Mouse (Mus musculus) gastrocnemius, postnatal 4 days (tissue): ENCODE measurements at regions not wholly inside any gene's neighbourhood (a gene's known extent, or its start where the extent isn't known, plus 50 kb on each side); places are given as distances from the start of the nearest gene placed in this dataset.

Source experiments
- DNase-seq, 2 experiments: peaks; one replicate each; pipeline ENCODE4 v3.0.0; 2021 to 2022; ENCODE audit warnings: low spot score in 2 of 2, mixed read lengths in 2 of 2

DNA sequence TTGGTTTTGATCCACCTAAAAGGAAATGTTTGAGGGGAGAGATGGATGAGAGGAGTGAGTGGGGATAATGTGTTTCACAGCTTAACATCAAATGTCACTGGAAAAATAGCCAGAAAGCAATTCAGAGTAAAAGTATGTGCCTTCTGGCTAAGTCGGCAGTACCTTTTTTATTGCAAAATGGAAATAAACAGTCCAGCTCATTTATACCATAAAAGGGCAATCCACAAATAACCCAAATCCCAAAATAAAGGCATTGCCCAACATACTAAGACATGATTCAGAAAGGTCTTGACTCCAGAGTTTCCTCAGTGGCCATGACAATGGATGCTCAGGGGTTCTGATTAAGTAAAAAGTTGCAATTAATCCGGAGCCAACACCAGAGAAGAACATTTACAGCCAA lies 208.0 kb upstream of the Thbs1 start:
- no peak for DNase-seq

DNA sequence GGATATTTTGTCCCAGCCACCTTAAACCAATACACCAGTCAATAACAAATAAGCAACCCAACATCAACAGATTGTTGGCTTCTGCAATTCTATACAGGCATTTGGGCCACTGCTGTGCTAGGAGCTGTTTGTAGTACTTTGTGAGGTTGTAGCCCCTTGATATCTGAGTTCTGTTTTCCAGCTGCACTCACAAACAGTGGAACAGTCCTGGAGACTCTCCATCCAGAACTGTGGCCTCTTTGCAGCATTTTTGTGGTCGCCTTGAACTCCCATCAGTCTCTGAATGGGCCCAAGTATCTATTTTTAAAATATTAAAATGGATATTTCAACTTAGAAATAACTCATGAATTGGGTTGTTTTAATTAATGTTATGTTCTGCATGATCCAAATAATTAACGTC lies 205.2 kb upstream of the Thbs1 start:
- DNase-seq = no peak

DNA sequence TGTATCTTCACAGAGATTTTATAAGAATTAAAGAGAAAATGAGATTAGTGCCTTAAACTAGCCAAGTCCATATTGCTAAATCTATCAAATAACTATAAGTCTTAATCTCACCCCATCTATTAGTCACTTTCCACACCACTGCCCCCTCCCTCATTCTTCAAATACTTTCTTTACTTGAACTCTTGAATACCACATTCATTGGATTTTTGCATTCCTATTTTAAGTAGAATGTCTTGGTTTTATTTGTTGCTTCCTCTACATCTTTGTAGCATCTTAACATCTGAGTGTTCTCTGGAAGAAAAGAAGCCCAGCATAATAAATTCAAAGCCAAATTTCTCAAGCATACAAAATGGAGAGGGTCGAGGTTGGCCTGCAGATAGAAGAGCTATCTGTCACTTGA lies 200.9 kb upstream of the Thbs1 start:
- DNase-seq = no peak

DNA sequence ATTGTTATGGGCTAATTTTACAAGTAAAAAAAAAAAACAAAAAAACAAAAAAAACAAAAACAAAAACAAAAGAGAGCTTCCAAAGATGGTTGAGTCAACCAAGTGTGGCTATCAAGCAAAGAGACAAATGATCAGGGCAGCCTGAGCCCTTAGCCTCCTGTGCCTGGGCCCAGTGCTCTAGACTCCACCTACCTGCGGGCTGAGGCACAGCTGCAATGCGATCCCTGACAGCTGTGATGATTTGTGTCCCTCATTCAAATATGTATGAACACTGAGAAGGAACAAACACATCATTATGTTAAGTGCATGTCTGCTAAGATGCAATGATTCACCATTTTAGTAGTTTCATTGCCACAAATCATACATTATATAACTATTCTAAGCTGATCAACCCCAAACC lies 199.0 kb upstream of the Thbs1 start:
- no peak for DNase-seq

DNA sequence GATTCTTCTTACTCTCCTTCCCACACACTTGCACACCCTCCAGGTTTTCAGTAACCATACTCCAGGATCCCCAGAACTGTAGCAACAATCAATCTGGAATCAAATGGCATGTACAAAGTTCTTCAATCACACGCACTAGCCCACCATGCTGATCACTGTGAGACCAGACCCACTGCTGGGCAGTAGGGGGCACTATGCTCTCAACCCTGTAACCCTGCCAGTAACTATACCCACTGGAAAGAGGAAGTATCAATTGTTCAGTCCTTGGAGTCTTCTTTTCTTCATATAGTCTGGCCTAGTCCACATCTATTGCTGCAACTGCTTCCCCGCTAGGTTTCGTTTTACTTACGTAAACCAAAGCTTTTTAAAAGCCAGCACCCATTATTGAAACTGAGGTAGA lies 197.8 kb upstream of the Thbs1 start:
- no peak for DNase-seq

DNA sequence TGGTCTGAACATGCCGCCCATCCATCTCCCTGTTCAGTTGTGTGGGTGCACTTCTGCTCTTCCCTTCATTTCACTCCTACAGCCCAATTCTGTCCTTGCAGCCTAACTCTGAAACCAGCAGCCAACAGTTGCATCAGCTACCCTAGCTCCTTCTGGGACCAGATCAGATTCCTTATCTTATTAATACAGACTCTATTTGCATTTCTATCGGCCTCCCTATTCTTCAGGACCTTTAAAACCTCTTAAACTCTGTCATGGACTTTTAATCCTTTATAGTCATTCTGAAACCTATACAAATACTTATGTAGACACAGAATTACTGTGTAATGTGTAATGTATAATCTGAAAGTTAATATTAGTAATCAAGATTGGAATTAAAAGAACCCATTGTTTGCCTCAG lies 195.9 kb upstream of the Thbs1 start:
- DNase-seq = no peak

DNA sequence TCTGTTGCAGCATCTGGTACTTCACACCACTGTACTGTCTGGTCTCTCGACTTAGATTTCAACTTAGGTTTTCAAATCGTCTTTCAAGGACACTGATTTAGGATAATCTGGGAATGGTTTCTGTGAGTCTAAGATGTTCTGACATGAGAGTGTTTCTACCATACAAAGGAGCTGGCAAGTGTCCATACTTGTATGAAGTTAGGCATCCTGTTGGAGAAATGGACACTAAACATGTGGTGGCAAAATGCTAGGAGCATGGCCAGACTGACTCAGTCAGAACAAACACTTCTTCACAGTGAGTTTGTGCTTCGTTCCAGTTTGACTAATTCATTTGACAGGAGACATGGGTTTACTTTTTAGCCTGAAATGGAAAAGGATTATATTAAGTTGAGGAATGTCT lies 194.5 kb upstream of the Thbs1 start:
- DNase-seq = no peak

DNA sequence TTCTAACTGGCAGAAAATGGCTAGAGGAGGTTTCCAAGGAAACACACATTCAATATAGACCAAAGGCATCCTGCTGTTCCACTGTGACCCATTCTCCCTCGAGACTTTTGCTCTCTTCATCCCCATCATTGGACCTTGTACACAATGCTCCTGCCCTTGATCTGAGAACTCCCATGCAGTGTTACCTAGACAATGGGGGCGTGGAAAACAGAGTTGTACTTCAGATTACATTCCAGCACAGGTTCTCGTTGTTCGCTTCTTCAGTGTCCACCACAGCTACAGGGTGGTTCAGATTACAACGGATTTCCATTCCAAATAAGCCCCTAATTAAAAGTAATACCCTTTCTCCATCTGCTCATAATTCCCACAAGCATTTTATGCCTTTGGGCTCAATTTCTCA lies 186.8 kb upstream of the Thbs1 start:
- DNase-seq = no peak

DNA sequence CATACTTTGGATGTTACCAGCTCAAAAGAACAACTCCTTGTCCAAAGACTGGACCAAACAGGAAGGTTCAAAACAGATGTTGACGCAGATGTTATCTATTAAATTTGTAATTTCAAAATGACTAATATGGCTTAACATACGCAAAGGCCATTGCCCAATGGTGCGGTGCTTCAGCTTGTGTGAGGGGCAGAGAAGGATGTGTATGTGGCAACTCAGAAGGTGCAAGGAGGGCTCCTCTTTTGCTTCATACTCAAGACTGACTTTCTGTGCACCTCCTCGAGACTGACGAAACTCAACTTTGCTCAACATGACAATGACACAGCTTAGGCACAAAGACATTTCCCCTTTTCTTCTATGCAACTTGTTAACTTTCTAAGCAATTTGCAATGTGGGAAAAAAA lies 186.3 kb upstream of the Thbs1 start:
- no peak for DNase-seq

DNA sequence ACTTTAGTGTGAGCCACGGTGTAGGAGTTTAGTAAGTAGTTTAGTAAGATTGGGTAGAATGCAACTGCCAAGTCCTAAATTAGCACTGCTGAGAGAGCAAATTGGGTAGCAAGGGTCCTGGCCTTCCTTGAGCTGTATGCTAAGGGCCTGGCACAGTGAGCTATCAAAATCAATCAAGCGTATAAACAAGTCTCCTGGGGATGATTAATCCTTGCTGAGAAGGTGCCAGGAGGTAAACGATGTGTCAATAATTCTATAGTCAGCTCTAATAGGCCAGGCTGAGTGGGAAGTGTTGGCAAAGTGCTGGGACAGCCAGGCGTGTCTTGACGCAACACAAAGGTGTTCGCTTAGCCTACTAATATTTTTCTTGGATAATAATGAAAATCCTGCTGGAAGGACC lies 183.6 kb upstream of the Thbs1 start:
- DNase-seq = no peak

DNA sequence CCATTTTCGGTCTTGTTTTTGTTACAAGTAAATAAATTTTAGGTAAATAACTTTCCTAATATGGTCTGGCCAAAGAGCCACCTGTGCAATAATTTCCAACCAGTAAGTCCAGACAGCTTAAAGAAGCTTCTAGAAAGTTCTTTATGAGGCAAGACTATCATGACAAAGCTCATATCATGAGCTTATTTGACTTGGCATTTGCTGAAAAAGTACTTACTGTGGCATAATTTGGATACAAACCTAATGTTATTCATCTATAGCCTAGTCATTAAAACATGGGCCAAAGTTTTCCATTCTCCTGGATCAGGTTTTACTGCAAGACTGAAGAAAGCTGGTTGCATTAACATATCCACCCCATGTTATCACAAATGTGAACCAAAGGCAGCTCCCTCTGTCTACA lies 182.1 kb upstream of the Thbs1 start:
- DNase-seq = no peak

DNA sequence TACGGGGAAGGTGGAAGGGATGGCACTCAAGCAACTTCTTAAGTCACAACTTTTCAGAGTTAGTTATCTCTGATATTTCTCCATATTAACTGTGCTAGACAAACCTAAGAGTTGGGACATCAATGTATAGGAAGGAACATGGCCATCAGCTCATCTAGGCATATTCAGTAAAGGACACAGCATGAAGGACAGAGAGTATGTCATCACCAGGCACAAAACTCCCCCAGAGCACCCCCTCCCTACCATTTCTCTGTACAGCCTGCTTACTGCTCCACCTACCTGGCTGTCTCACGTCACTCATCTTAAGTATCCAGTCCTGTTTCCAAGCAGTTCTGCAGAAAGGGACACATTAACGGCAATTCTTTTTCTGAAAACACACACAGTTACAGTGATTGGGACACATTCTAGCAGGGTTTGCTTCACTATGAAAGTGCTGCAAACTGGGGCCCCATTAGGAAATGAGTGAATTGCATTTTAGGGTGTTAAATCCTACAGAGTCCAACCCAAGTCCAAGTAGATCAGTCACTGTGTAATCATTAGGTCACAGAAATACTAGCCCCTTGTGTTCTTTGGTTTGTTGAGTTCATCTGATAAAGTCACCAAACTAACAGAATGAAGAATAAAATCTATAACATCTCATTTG lies 180.7 kb upstream of the Thbs1 start:
- DNase-seq = no peak

DNA sequence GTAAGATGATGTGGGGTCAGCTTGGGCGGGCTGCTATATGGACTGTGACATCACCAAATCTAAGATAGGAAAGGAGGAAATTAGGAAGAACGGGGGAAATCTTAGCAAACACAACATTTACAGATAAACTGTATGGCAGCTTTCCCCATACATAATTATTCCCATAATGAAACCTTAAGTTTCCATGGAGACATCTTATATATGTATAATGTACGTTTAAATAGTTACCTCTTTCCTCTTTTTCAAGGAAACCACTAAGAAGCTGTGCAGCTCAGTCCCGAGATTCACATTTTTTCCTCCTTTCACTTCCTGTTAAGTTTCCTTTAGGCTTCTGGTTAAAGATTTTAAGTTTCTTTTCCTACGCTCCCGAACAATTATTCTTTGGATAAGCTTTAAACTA lies 175.1 kb upstream of the Thbs1 start:
- no peak for DNase-seq

DNA sequence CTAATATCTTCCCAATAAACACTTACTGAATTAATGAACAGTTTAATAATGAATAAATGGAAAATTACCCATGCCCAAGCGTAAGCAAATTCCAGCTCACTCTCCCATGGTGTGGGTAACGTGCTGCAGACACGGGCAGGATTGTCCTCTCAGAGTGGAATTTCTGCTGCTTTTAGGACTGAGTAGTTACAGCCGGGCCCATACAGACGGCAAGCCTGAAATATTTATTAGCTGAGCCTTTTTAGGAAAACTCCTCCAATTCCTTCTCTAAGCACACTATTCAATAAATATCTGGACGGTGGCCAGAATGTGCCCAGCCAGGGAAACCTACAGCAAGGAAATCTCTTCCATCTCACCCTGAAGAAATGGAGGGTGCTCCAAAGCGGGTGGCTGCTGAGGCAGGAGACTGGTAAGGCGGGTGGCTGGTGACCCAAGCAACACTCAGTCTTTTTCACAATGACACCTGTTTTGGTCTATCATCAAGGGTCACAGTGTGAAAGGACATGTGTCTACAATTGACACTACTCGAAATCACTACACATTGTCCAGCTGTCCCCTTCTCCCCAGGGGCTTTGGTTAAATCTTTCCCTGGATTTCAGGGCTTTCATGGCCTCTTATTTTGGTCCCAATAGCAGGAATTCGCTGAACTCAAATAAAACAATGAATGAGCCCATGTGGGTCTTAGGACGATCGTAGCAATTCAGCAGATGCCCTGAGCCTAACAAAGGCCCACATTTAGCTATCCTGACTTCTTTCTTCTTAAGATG lies 173.2 kb upstream of the Thbs1 start:
- peak in 1 of 2 experiments; percentile 20 for DNase-seq

DNA sequence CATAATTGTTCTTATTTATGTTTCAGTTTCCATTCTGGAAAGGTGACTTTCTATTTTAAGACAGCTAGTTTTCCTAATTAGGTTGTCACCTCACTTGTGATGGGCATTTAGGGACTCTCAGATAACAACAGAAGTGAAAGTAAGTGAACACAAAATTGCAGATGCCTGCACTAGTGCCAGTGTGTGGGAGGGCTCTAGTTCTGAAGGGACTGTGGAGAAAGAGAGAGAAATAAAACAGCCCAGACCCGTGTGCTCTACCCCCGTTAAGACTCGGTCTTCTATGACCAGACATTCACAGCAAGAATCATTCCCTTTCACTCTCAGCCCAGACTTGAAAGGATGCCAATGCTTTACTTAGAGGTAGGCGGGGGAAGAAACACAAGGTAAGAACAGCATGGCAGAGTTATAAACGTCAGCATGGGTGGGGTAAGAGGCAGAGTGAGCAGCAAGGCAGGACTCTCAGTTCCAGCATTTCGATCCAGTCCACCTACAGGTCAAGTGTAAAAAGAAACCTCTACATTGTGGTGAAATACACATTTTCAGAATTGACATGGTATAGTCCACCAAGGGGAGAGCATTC lies 170.1 kb upstream of the Thbs1 start:
- DNase-seq = no peak

DNA sequence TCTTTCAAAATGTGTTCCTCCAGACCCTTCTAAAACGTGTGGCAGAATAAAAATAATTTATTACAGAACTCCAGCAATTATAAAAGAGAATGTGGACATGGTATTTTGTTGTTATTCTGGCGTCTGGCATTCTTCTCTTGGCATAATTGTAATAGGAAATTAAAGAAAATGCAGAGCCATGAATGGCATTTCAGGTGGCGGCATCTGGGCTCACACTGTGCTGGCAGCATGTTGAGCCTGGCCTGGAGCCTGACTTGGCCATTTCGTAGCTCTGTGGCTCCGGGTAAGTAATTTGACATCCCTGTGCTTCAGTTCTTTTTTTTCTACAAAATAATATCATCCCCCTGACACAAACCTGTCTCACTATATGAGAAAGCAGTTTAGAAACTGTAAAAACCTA lies 168.0 kb upstream of the Thbs1 start:
- no peak for DNase-seq

DNA sequence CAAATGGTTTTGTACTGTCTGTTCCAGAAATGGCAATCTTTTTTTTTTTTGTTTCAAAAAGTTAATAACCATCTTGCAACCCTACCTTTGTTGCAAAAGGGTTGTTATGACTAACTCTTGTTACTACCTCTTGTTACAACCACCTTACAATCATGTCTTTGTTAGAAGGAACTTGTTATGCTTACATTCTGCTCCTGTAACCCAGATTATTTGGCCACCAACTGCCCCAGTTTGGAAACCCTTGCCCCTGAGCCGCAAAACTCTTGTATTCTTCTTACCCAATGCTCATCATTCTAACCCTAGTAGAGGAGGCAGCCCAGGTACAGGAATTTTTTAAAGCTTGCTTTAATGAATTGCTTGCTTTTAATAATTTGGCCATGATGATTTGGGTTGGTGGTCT lies 167.4 kb upstream of the Thbs1 start:
- DNase-seq = no peak

DNA sequence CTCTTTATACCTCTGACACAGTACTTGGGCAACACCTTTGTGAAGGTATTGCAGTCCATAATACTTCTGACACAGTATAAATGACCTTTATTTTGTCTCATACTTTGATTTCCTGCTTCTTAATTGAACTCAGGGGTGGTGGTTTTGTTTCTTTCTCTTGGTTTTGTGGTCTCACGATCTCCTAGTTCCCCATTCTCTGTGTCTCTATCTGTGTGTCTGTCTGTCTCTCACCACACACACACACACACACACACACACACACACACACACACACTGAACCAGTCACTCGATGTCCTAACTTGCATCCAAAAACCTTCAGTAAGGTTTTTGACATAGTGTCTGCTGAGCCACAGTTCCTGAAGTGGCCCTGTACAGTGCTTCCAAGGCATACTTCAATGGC lies 166.7 kb upstream of the Thbs1 start:
- no peak for DNase-seq

DNA sequence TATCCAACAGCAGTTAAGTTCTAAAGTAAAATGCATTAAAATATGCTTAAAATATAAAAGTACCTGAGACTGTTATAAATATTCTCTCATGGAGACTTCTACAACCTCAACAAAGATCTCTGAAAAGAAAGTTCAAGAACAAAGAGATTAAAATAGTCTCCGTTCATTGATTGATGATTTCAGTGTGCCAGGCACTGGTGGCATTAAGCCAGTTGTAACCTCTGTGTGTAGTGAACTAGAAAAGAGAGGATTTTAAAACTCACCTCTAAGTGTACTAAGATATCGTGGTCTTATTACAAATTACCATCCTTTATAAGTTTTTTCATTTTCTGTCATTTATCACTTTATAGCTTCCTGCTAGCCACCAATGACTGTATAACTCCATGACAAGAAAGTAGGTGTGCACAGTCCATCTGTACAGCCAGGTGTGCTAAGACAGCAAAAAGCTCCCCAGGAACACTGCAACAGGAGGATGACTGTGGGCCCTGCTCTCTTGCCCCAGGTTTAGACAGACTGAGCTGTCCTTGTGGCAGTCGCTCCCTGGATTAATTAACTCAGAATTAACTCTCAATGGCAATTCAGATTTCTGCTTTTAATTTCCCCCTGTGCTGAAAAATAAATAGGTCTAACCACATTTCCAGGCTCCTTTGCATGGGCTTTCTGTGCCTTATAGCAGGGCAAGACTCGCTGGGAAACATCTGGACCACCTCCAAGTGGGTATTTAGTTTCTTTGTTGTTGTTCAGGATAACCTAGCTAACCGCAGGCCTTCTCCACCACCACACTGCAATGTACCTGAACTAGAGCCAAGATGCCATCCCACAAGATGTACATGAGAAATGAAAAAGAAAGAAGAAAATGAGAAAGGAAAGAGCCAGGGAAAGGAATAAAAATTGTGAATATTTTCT lies 161.0 kb upstream of the Thbs1 start:
- no peak for DNase-seq

DNA sequence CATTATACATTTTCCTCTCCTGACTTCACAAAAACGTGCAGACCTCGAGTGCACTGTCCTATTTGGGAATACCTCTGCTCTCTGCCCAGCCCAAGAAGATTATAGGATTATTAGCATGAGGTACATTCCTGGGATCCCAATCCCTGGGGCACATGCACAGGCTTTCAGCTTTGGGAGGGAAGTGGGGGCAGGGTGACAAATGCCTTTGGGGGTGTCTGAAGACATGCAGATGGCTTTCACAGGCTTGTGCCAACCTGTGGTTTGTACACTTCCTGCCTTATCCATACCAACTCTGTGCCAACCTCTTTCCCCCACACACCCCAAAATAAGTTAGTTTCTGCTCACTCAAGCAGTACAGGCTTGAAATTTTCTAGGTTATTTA lies 160.3 kb upstream of the Thbs1 start:
- no peak for DNase-seq

DNA sequence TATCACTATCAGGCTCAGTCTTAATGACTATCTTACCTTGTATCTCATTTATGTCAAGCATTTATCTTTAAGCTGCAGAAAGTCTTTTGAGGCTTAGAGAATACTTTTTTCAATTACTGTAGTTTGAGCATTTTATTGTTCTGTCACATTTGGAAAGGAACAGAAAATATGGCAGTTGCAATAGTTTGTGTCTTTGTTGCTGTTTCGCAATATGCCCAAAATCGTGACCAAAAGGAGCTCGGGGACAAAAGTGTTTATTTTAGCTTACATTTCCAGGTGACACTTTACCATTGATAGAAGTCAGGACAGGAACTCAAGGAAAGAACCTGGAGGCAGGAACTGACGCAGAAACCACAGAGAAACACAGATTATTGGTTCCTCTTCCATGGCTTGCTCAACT lies 152.9 kb upstream of the Thbs1 start:
- no peak for DNase-seq

DNA sequence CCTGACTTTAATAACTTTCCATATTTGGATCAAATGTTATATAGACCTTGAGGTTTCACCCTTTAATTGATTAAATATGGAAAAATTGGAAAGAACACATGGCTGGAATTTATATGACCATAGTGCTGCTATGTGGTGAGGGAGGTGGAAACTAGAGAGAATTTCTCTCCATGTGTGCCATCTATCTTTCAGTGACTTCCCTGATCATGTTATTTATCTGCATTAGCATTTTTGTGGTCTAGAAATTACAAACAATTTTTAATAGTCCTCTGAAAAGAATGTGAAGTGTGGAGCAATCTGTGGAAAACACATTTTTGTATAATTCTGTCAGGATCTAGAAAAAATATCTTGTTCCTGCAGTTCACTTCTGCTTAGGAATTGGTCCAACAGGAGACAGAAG lies 152.2 kb upstream of the Thbs1 start:
- no peak for DNase-seq
